Mouse (Mus musculus) embryonic facial prominence, embryonic 10.5 days (tissue): ENCODE results near the gene Ncoa3. TPM values are rescaled to one million over a fixed set of nuclear protein-coding genes. Genes with fewer than 3 reads are reported as not detected.

ENCODE experiments used
- DNase-seq: peaks from one replicate; pipeline ENCODE4 v3.0.0-alpha.2; 2017; ENCODE audit warnings: low spot score
- H3K27ac ChIP-seq: fragments of 300-500 bp; sonication (generic); replicated peaks from 2 replicates; pipeline ENCODE4 v1.5.1; 2016; ENCODE audit warnings: mild to moderate bottlenecking
- H3K27me3 ChIP-seq: fragments of 300-500 bp; sonication (generic); replicated peaks from 2 replicates; pipeline ENCODE4 v1.6.1; 2016; ENCODE audit warnings: low read depth, mild to moderate bottlenecking; ENCODE audit not compliant: poor library complexity, severe bottlenecking
- H3K36me3 ChIP-seq: fragments of 300-500 bp; sonication (generic); replicated peaks from 2 replicates; pipeline ENCODE4 v1.6.1; 2016; ENCODE audit warnings: mild to moderate bottlenecking, moderate library complexity
- H3K4me1 ChIP-seq: fragments of 300-500 bp; sonication (generic); 2 replicates; pipeline ENCODE4 v1.6.1; 2016
- H3K4me3 ChIP-seq: fragments of 300-500 bp; sonication (generic); 2 replicates; pipeline ENCODE4 v1.5.1; 2016; ENCODE audit warnings: mild to moderate bottlenecking, moderate library complexity
- H3K9me3 ChIP-seq: fragments of 300-500 bp; sonication (generic); 2 replicates; pipeline ENCODE4 v1.6.1; 2016; ENCODE audit warnings: mild to moderate bottlenecking
- WGBS: fragments of 180-500 bp; shearing (Covaris S2); methylation state at CpG from one replicate; pipeline ENCODE4 v1.1.7; 2016; 5-methylcytosine and 5-hydroxymethylcytosine counted together
- polyA plus RNA-seq: library from polyadenylated mRNA; unstranded; fragments of >200 nt; fragmentation: Nextera tagmentation; extraction: Ambion mirVana; gene quantifications from 2 replicates; pipeline ENCODE4 v1.2.1, GENCODE M21; 2016

Gene Ncoa3
- polyA plus RNA-seq, 1 experiment from 2014 or later, result 16.0 TPM

- WGBS, result 6% methylated on average over 13 of the region's 13 CpGs
- peak overlapping the region; percentile 89 for H3K27ac ChIP-seq
- peak; percentile 49 for DNase-seq
- peaks cover 3% of the 10 kb centered on the region; the same call in 1 of the 2 replicates for H3K36me3 ChIP-seq
- no peaks in the 10 kb centered on the region for H3K27me3 ChIP-seq
- peak overlapping the region; percentile 45 for H3K4me3 ChIP-seq
- H3K9me3 ChIP-seq, result no peaks in the 10 kb centered on the region
- H3K4me1 ChIP-seq, result peaks cover 58% of the 10 kb centered on the region
These were observed 38.0 kb downstream of the Ncoa3 start for GRCm38 (mm10) chr2:166030256-166030995.

- no peaks in the 10 kb centered on the region for H3K27me3 ChIP-seq
- H3K36me3 ChIP-seq, result peaks cover 3% of the 10 kb centered on the region; the same call in 1 of the 2 replicates
- H3K4me3 ChIP-seq, result peak overlapping the region; percentile 45
- 28% methylated on average over 7 of the region's 7 CpGs for WGBS
- H3K9me3 ChIP-seq, result no peaks in the 10 kb centered on the region
- peak overlapping the region; percentile 89 for H3K27ac ChIP-seq
- peaks cover 63% of the 10 kb centered on the region for H3K4me1 ChIP-seq
- DNase-seq, result peak; percentile 89
These were observed 38.9 kb downstream of the Ncoa3 start for GRCm38 (mm10) chr2:166031120-166031929.

GRCm38 (mm10) chr2:166032628-166033027 is 40.2 kb downstream of the Ncoa3 start:
- peaks cover 7% of the 10 kb centered on the region; the same call in 1 of the 2 replicates for H3K36me3 ChIP-seq
- H3K4me1 ChIP-seq, result peaks cover 63% of the 10 kb centered on the region
- no peaks in the 10 kb centered on the region for H3K27me3 ChIP-seq
- H3K9me3 ChIP-seq, result no peaks in the 10 kb centered on the region
- WGBS, result 88% methylated on average over 5 of the region's 5 CpGs
- peak overlapping the region; percentile 11 for H3K27ac ChIP-seq
- no peak overlapping the region for H3K4me3 ChIP-seq
- DNase-seq, result no peak

DNA sequence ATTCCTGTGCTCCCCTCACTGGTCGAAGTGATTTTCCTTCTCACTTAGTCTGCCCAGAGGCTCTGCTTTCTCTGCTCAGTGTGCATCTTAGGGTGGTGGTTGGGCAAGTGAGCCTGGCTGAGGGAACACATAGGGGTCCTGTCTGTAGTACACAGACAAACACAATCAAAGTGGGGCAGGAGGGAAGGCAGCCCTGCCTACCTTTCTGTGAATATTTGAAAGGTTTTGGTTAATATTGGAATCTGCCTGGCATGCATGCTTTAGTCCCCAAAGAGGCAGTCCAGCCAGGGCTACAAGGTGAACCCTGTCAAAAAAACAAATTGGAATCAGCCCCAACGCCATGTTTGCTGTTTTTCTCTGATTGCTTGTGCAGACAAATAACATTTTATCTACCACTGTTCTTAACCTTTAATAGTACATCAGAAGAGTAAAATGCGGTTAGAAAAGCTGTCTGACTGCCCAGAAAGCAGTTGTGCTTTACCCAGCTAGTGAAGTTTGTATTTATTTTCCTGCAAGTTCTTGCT is 42.6 kb downstream of the Ncoa3 start:
- DNase-seq, result no peak
- H3K27ac ChIP-seq, result peak overlapping the region; percentile 25; the same call in 1 of the 2 replicates
- 71% methylated on average over 3 of the region's 3 CpGs for WGBS
- H3K4me3 ChIP-seq, result no peak overlapping the region
- H3K9me3 ChIP-seq, result no peaks in the 10 kb centered on the region
- H3K36me3 ChIP-seq, result peaks cover 7% of the 10 kb centered on the region; the same call in 1 of the 2 replicates
- peaks cover 58% of the 10 kb centered on the region for H3K4me1 ChIP-seq
- no peaks in the 10 kb centered on the region for H3K27me3 ChIP-seq

- no peaks in the 10 kb centered on the region for H3K27me3 ChIP-seq
- no peak overlapping the region for H3K4me3 ChIP-seq
- peaks cover 7% of the 10 kb centered on the region; the same call in 1 of the 2 replicates for H3K36me3 ChIP-seq
- 54% methylated on average over 3 of the region's 3 CpGs for WGBS
- H3K4me1 ChIP-seq, result peaks cover 58% of the 10 kb centered on the region
- H3K27ac ChIP-seq, result no peak overlapping the region
- H3K9me3 ChIP-seq, result no peaks in the 10 kb centered on the region
- DNase-seq, result peak; percentile 53
These were observed 43.3 kb downstream of the Ncoa3 start for GRCm38 (mm10) chr2:166035725-166036124.

- Histone ChIP-seq H3K4me1 (peaks cover 56% of the 10 kb centered on the region), H3K27ac (no peak overlapping the region; the same call in 1 of the 2 replicates), H3K27me3 (no peaks in the 10 kb centered on the region), H3K9me3 (no peaks in the 10 kb centered on the region), H3K4me3 (no peak overlapping the region), H3K36me3 (peaks cover 7% of the 10 kb centered on the region; the same call in 1 of the 2 replicates)
- no peak for DNase-seq
- 88% methylated on average over 4 of the region's 4 CpGs for WGBS
These were observed 47.2 kb downstream of the Ncoa3 start for GRCm38 (mm10) chr2:166039681-166040080.

- no peak overlapping the region for H3K4me3 ChIP-seq
- H3K9me3 ChIP-seq, result no peaks in the 10 kb centered on the region
- 88% methylated on average over 1 of the region's 1 CpGs for WGBS
- peaks cover 5% of the 10 kb centered on the region for H3K36me3 ChIP-seq
- no peak overlapping the region; the same call in 1 of the 2 replicates for H3K27ac ChIP-seq
- DNase-seq, result no peak
- no peaks in the 10 kb centered on the region for H3K27me3 ChIP-seq
- peaks cover 57% of the 10 kb centered on the region for H3K4me1 ChIP-seq
These were observed 50.1 kb downstream of the Ncoa3 start for GRCm38 (mm10) chr2:166042542-166042941.

DNA sequence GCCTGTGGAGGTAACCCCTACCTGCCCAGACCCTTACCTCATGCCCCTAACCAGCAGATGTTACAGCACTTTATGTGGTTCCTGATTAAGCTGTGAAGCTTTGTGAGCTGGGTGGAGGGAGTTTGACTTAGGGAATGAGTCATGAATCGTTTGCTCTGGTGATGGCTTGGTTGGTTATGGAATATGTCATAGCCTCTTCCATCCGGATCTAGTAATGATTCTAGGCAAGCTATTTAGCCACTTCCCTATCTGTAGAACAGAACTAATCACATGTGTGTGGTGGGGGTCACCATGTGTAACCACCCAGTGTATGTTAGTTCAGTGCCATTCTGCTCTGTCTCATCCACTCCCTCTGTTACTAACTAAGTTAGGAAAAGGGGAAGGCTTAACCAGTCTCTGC is 52.6 kb downstream of the Ncoa3 start:
- DNase-seq, result no peak
- Histone ChIP-seq H3K27me3 (no peaks in the 10 kb centered on the region), H3K36me3 (peaks cover 28% of the 10 kb centered on the region), H3K9me3 (no peaks in the 10 kb centered on the region), H3K4me3 (no peak overlapping the region), H3K27ac (no peak overlapping the region), H3K4me1 (peaks cover 51% of the 10 kb centered on the region)
- WGBS, result 86% methylated on average over 2 of the region's 2 CpGs

DNA sequence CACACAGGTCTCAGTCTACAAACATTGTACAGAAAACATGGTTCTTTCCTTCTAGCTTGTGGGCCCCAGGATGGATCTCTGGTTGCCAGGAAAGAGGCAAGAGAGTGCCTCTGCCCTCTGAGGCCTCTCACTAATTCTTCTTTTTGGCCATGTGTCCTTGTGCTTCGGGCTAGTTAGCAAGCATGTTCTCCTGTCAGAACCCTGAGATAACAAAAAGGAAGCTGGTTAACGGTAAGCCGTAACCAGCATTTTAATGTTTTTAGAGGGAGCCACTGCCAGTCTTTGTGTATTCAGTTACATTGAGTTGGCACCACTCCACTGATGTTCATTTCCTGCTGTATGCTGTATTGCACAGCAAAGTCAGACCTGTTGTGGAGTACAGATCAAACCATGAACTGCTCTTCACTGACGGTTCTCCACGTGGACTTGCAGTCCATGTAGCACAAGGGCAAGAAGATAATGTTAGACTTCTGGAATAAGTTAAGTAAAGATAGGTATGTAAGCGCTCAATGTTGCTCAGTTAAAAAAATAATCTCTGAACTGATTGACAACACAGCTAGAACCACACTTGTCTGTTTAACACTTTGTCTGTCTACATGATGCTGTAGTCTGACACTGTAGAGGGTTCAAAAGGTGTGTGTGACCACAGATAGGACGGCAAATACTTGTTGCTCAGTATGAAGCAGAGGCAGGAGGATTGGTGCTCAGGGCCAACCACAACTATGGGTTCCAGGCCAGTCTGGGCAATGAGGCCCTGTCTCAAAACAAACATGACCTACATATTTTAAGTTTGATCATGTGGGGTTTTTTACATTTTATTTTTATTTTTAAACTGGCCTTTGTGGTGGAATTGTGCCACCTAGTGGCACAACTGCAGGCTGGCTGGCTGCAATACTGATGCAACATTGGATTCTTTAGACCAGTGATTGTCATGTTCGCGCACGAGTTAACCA is 53.4 kb downstream of the Ncoa3 start:
- Histone ChIP-seq H3K9me3 (no peaks in the 10 kb centered on the region), H3K4me3 (no peak overlapping the region), H3K27me3 (no peaks in the 10 kb centered on the region), H3K36me3 (peaks cover 36% of the 10 kb centered on the region), H3K4me1 (peaks cover 44% of the 10 kb centered on the region), H3K27ac (no peak overlapping the region; the same call in 1 of the 2 replicates)
- 77% methylated on average over 10 of the region's 10 CpGs for WGBS
- DNase-seq, result peak; percentile 27

- DNase-seq, result no peak
- H3K36me3 ChIP-seq, result peaks cover 57% of the 10 kb centered on the region
- H3K27me3 ChIP-seq, result no peaks in the 10 kb centered on the region
- WGBS, result 95% methylated on average over 4 of the region's 4 CpGs
- H3K4me1 ChIP-seq, result peaks cover 25% of the 10 kb centered on the region; the same call in 1 of the 2 replicates
- no peak overlapping the region for H3K27ac ChIP-seq
- no peak overlapping the region for H3K4me3 ChIP-seq
- H3K9me3 ChIP-seq, result no peaks in the 10 kb centered on the region
These were observed 55.5 kb downstream of the Ncoa3 start for GRCm38 (mm10) chr2:166047931-166048330.

GRCm38 (mm10) chr2:166048852-166049251 is 56.4 kb downstream of the Ncoa3 start:
- no peak overlapping the region for H3K4me3 ChIP-seq
- no peak for DNase-seq
- H3K27me3 ChIP-seq, result no peaks in the 10 kb centered on the region
- peaks cover 67% of the 10 kb centered on the region for H3K36me3 ChIP-seq
- 87% methylated on average over 7 of the region's 7 CpGs for WGBS
- no peaks in the 10 kb centered on the region for H3K9me3 ChIP-seq
- H3K4me1 ChIP-seq, result peaks cover 18% of the 10 kb centered on the region; the same call in 1 of the 2 replicates
- no peak overlapping the region; the same call in 1 of the 2 replicates for H3K27ac ChIP-seq
